Mouse (Mus musculus): ENCODE data around the gene Madd.

DNA sequence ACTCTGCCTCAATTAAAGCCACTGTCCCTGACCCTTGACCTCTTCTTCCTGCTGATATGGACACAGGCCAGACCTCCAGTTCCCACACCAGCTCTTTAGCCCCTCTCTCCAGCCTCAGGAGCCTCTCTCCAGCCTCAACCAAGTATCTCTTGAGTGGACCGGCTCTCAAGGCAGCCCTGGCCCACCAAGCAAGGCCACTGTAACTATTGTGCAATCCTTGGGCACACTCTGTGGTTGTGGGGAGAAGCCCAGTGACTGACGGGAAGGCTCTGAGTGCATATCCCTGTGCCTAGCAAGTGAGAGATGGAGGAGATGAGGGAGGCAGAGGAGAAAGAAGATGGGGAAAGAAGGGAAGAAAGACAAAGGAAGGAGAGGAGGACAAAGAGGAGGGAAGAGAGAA lies 85.5 kb downstream of the Madd start:
- TF ChIP-seq CTCF (IDR thresholded peaks at IDR 0.05; ENCODE audit: insufficient read depth, low read depth, low read length) (no peak), POLR2A (IDR thresholded peaks at IDR 0.05; ENCODE audit: insufficient read depth, low read depth, low read length) (no peak)
